Comparison of ENCODE assay signal across 31 mouse cellular contexts in the genomic region with DNA sequence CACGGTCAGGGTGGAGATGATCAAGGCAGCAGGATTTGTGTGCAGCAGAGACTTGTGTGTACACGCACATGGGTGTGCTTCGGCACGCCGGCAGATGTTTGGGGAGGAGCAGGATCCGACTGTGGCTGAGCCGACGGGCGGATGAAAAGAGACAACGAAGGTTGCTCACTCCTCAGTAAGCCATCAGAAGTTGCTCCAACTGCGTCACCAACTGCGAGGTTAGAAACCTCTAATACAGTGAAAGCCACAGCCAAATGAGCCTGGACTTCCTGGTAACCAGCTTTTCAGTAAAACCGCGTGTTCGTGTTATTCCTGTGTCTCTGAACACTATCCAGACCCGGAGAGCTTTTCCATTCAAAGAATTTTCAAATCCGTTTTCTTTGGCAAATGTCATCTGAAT.
A peak's percentile ranks its signal among the peaks of the same experiment; 100 is the strongest.
DNase-seq lines count a peak whose midpoint lies in the region; ATAC-seq and TF ChIP-seq lines count a peak whose summit lies in the region.
"Had no signal": no experiment of that assay in that cellular context is flagged by ENCODE, and none has a peak within 500 bp of the region (broad histone marks: within the 10 kb centered on the region; RNA-seq: fewer than 3 reads in every experiment).

No protein-coding gene starts in this region.

- no peak overlapping the region for H3K4me2 ChIP-seq in heart, embryonic 12.5 days
- no peak overlapping the region for H3K4me2 ChIP-seq in stomach, embryonic 16.5 days (ENCODE audit: low read depth, low read length)
- H3K4me2 ChIP-seq: forebrain, embryonic 15.5 days; heart, embryonic 13.5 days; hindbrain, embryonic 14.5 days; liver, embryonic 15.5 days; lung, embryonic 14.5 days; midbrain, embryonic 12.5 days; neural tube, embryonic 12.5 days had no signal

- no peak overlapping the region for H3K27ac ChIP-seq in heart, embryonic 12.5 days (ENCODE audit: poor library complexity, severe bottlenecking)
- H3K27ac ChIP-seq in stomach, embryonic 16.5 days (ENCODE audit: low read length), result 0 out of 2 replicates have a peak overlapping the region, but pooled peaks have one; percentile 24
- H3K27ac ChIP-seq: forebrain, embryonic 15.5 days; gastrocnemius, adult 2 months; heart, adult 2 months; heart, embryonic 13.5 days; hindbrain, embryonic 14.5 days; liver, embryonic 15.5 days; midbrain, embryonic 12.5 days; neural tube, embryonic 12.5 days had no signal

- H3K27me3 ChIP-seq in heart, embryonic 12.5 days (replicated peaks), result no peaks in the 10 kb centered on the region
- peaks cover 30% of the 10 kb centered on the region for H3K27me3 ChIP-seq in E14TG2a.4 (ENCODE audit: insufficient read depth, low read length)
- H3K27me3 ChIP-seq in stomach, embryonic 16.5 days (ENCODE audit: control insufficient read depth, insufficient read depth, low read length), result no peaks in the 10 kb centered on the region
- H3K27me3 ChIP-seq: forebrain, embryonic 15.5 days; heart, embryonic 13.5 days; liver, embryonic 15.5 days; midbrain, embryonic 12.5 days; neural tube, embryonic 12.5 days had no signal

- DNase-seq in heart, adult 11 months, result peak; percentile 84
- peak; percentile 29 for DNase-seq in ZHBTc4 (ENCODE audit: low read depth, low spot score)
- DNase-seq in yolk sac, embryonic 10.5 days (ENCODE audit: low spot score), result no peak
- no peak for DNase-seq in retina, postnatal 1 day
- DNase-seq: adrenal gland, postnatal 14 days; cerebellum, adult 11-12 months; cerebellum, adult 9-11 months; gastrocnemius, adult 2 months; gastrocnemius, postnatal 36 days; heart, adult 2 months; heart, postnatal 10 days; kidney, adult 9 months; kidney, postnatal 10 days; layer of hippocampus, postnatal 36 days; left cerebral cortex, postnatal 4 days; lung, embryonic 14.5 days; lung, postnatal 14 days; right cerebral cortex, postnatal 4 days; thymus, adult 2 months; thymus, postnatal 36 days had no signal

- peaks cover 12% of the 10 kb centered on the region for H3K4me1 ChIP-seq in heart, embryonic 12.5 days (replicated peaks)
- no peaks in the 10 kb centered on the region for H3K4me1 ChIP-seq in E14TG2a.4 (replicated peaks; ENCODE audit: low read depth, low read length)
- H3K4me1 ChIP-seq in stomach, embryonic 16.5 days (ENCODE audit: control insufficient read depth, insufficient read depth, low read length), result no peaks in the 10 kb centered on the region
- H3K4me1 ChIP-seq: forebrain, embryonic 15.5 days; liver, embryonic 15.5 days; midbrain, embryonic 12.5 days; neural tube, embryonic 12.5 days had no signal

- no peak overlapping the region for H3K4me3 ChIP-seq in heart, embryonic 12.5 days
- peak overlapping the region; percentile 32; the same call in 1 of the 2 replicates for H3K4me3 ChIP-seq in E14TG2a.4 (replicated peaks; ENCODE audit: low read length)
- H3K4me3 ChIP-seq in stomach, embryonic 16.5 days (replicated peaks; ENCODE audit: low read length), result no peak overlapping the region
- H3K4me3 ChIP-seq: forebrain, embryonic 15.5 days; gastrocnemius, adult 2 months; heart, adult 2 months; heart, embryonic 13.5 days; liver, embryonic 15.5 days; midbrain, embryonic 12.5 days; myocyte; neural tube, embryonic 12.5 days had no signal

- H3K9me3 ChIP-seq in heart, embryonic 12.5 days (replicated peaks), result no peaks in the 10 kb centered on the region
- H3K9me3 ChIP-seq in E14TG2a.4 (ENCODE audit: low read length), result peaks cover 4% of the 10 kb centered on the region; the same call in 1 of the 2 replicates
- no peaks in the 10 kb centered on the region for H3K9me3 ChIP-seq in stomach, embryonic 16.5 days (replicated peaks; ENCODE audit: control insufficient read depth, low read length)
- H3K9me3 ChIP-seq: forebrain, embryonic 15.5 days; heart, embryonic 13.5 days; liver, embryonic 15.5 days; midbrain, embryonic 12.5 days; neural tube, embryonic 12.5 days had no signal

- TF ChIP-seq CTCF in E14TG2a.4 (conservative IDR thresholded peaks at IDR 0.05; ENCODE audit: low read length), result no peak

- no peak for ATAC-seq in heart, embryonic 12.5 days (ENCODE audit: insufficient number of reproducible peaks, low FRiP score)
- ATAC-seq in stomach, embryonic 16.5 days (ENCODE audit: insufficient read depth, low FRiP score), result no peak
- ATAC-seq: forebrain, embryonic 15.5 days; intestine, postnatal 0 days had no signal

- 83% methylated on average over 17 of the region's 17 CpGs for WGBS in heart, embryonic 12.5 days
- 82% methylated on average over 17 of the region's 17 CpGs for WGBS in stomach, embryonic 16.5 days

- no peaks in the 10 kb centered on the region for H3K36me3 ChIP-seq in heart, embryonic 12.5 days
- no peaks in the 10 kb centered on the region for H3K36me3 ChIP-seq in E14TG2a.4 (ENCODE audit: insufficient read depth, low read length)
- H3K36me3 ChIP-seq in stomach, embryonic 16.5 days (ENCODE audit: control insufficient read depth, insufficient read depth, low read length), result no peaks in the 10 kb centered on the region
- H3K36me3 ChIP-seq: forebrain, embryonic 15.5 days; heart, embryonic 13.5 days; liver, embryonic 15.5 days; midbrain, embryonic 12.5 days; neural tube, embryonic 12.5 days had no signal

- no peak overlapping the region for H3K9ac ChIP-seq in heart, embryonic 12.5 days
- H3K9ac ChIP-seq in stomach, embryonic 16.5 days (ENCODE audit: low read length), result no peak overlapping the region
- H3K9ac ChIP-seq: forebrain, embryonic 15.5 days; heart, embryonic 13.5 days; hindbrain, embryonic 14.5 days; liver, embryonic 15.5 days; lung, embryonic 14.5 days; midbrain, embryonic 12.5 days; neural tube, embryonic 12.5 days had no signal

Comparison
In these comparisons a context has a peak if more than half of its experiments do, and no peak if none do; other contexts are left out.
1. DNase-seq: peak in heart, adult 11 months (single experiment) and ZHBTc4 (single experiment); none in yolk sac, embryonic 10.5 days (single experiment) and retina, postnatal 1 day (single experiment).